Mouse (Mus musculus): ENCODE measurements around the gene Znhit1.

Gene Znhit1

GRCm38 (mm10) chr5:136986695-136987137 lies 1.1 kb downstream of the Znhit1 start, which contains the start of gene Plod3:
Gene Plod3 (plus strand): TSS chr5:136987019.
- peak; percentile 99 for DNase-seq (ENCODE audit: low read depth, low spot score)

GRCm38 (mm10) chr5:136984828-136985227 lies 3.0 kb downstream of the Znhit1 start:
- no peak for DNase-seq (ENCODE audit: low read depth, low spot score)

- peak; percentile 53 for DNase-seq (ENCODE audit: low read depth, low spot score)
Measured at GRCm38 (mm10) chr5:136982338-136982930, 5.4 kb downstream of the Znhit1 start.

- no peak for DNase-seq (ENCODE audit: low read depth, low spot score)
Measured at GRCm38 (mm10) chr5:136980974-136981373, 6.8 kb downstream of the Znhit1 start.

- no peak for DNase-seq (ENCODE audit: low read depth, low spot score)
Measured at GRCm38 (mm10) chr5:136979762-136980161, 8.1 kb downstream of the Znhit1 start.

GRCm38 (mm10) chr5:136977769-136978168 lies 10.1 kb downstream of the Znhit1 start:
- no peak for DNase-seq (ENCODE audit: low read depth, low spot score)

GRCm38 (mm10) chr5:136973670-136974069 lies 14.2 kb downstream of the Znhit1 start:
- DNase-seq (ENCODE audit: low read depth, low spot score): no peak

GRCm38 (mm10) chr5:136970703-136971102 lies 17.1 kb downstream of the Znhit1 start:
- DNase-seq (ENCODE audit: low read depth, low spot score): no peak

GRCm38 (mm10) chr5:136967592-136967991 lies 20.2 kb downstream of the Znhit1 start:
- DNase-seq (ENCODE audit: low read depth, low spot score): no peak

GRCm38 (mm10) chr5:136966861-136967455 lies 20.9 kb downstream of the Znhit1 start:
- no peak for DNase-seq (ENCODE audit: low read depth, low spot score)

GRCm38 (mm10) chr5:136966331-136966730 lies 21.5 kb downstream of the Znhit1 start, which contains the start of gene Cldn15:
Gene Cldn15 (plus strand): TSS chr5:136966616.
- no peak for DNase-seq (ENCODE audit: low read depth, low spot score)

- DNase-seq (ENCODE audit: low read depth, low spot score): no peak
Measured at GRCm38 (mm10) chr5:136965686-136966085, 22.1 kb downstream of the Znhit1 start.

- no peak for DNase-seq (ENCODE audit: low read depth, low spot score)
Measured at GRCm38 (mm10) chr5:136965210-136965609, 22.6 kb downstream of the Znhit1 start.

GRCm38 (mm10) chr5:136962966-136963540 lies 24.8 kb downstream of the Znhit1 start:
- DNase-seq (ENCODE audit: low read depth, low spot score): no peak

- DNase-seq (ENCODE audit: low read depth, low spot score): no peak
Measured at GRCm38 (mm10) chr5:136962501-136962900, 25.3 kb downstream of the Znhit1 start.

- peak; percentile 77 for DNase-seq (ENCODE audit: low read depth, low spot score)
Measured at GRCm38 (mm10) chr5:136961983-136962461, 25.8 kb downstream of the Znhit1 start.

- no peak for DNase-seq (ENCODE audit: low read depth, low spot score)
Measured at GRCm38 (mm10) chr5:136961334-136961982, 26.4 kb downstream of the Znhit1 start.

- DNase-seq (ENCODE audit: low read depth, low spot score): no peak
Measured at GRCm38 (mm10) chr5:136960053-136960452, 27.8 kb downstream of the Znhit1 start.

GRCm38 (mm10) chr5:136958991-136959605 lies 28.7 kb downstream of the Znhit1 start:
- no peak for DNase-seq (ENCODE audit: low read depth, low spot score)

- DNase-seq (ENCODE audit: low read depth, low spot score): no peak
Measured at GRCm38 (mm10) chr5:136957250-136957649, 30.6 kb downstream of the Znhit1 start.

GRCm38 (mm10) chr5:136955622-136956021 lies 32.2 kb downstream of the Znhit1 start:
- no peak for DNase-seq (ENCODE audit: low read depth, low spot score)

GRCm38 (mm10) chr5:136953440-136953951 lies 34.3 kb downstream of the Znhit1 start:
- DNase-seq (ENCODE audit: low read depth, low spot score): no peak
